In genomic region chr6:83599060-83599550, GRCm38 (mm10) we compare ENCODE assay signal across 8 mouse cellular contexts. TPM values are rescaled to one million over a fixed set of nuclear protein-coding genes. Genes with fewer than 3 reads are reported as not detected.
DNase-seq lines count a peak whose midpoint lies in the region; ATAC-seq and TF ChIP-seq lines count a peak whose summit lies in the region.

No protein-coding gene starts in this region.

- peak overlapping the region; percentile 85 for H3K27ac ChIP-seq in gastrocnemius, adult 2 months
- no peak overlapping the region for H3K27ac ChIP-seq in hindbrain, embryonic 12.5 days
- no peak overlapping the region for H3K27ac ChIP-seq in midbrain, embryonic 11.5 days (ENCODE audit: low read depth, low read length)

- TF ChIP-seq CTCF in gastrocnemius, adult 2 months (IDR thresholded peaks at IDR 0.05): no peak

- H3K36me3 ChIP-seq in hindbrain, embryonic 12.5 days: no peaks in the 10 kb centered on the region
- no peaks in the 10 kb centered on the region for H3K36me3 ChIP-seq in midbrain, embryonic 11.5 days (ENCODE audit: control insufficient read depth, insufficient read depth, low read length)

- peaks cover 4% of the 10 kb centered on the region; the same call in 1 of the 2 replicates for H3K4me1 ChIP-seq in hindbrain, embryonic 12.5 days
- H3K4me1 ChIP-seq in midbrain, embryonic 11.5 days (ENCODE audit: control insufficient read depth, insufficient read depth, low read length): no peaks in the 10 kb centered on the region

- H3K4me2 ChIP-seq in hindbrain, embryonic 12.5 days (replicated peaks): peak overlapping the region; percentile 56
- peak overlapping the region; percentile 49 for H3K4me2 ChIP-seq in midbrain, embryonic 11.5 days

- no peak for DNase-seq in gastrocnemius, adult 2 months
- DNase-seq in gastrocnemius, postnatal 25 days: no peak
- peak; percentile 25 for DNase-seq in embryo, embryonic 10.5 days (ENCODE audit: low spot score)
- no peak for DNase-seq in midbrain, embryonic 11.5 days (ENCODE audit: low spot score, missing footprints)
- DNase-seq in spleen, postnatal 10 days (ENCODE audit: low spot score in 2 of 2): no peak
- DNase-seq in urinary bladder, postnatal 36 days (ENCODE audit: low spot score in 2 of 2): no peak
- DNase-seq in Muller cell, postnatal 12 days (ENCODE audit: inconsistent ontology term): no peak

- ATAC-seq in hindbrain, embryonic 12.5 days (ENCODE audit: low FRiP score): peak; percentile 63
- ATAC-seq in midbrain, embryonic 11.5 days (ENCODE audit: low FRiP score): peak; percentile 66; the same call in 1 of the 2 replicates

- peak overlapping the region; percentile 51 for H3K4me3 ChIP-seq in gastrocnemius, adult 2 months
- peak overlapping the region; percentile 32 for H3K4me3 ChIP-seq in hindbrain, embryonic 12.5 days
- H3K4me3 ChIP-seq in midbrain, embryonic 11.5 days (ENCODE audit: low read depth, low read length): peak overlapping the region; percentile 28

- H3K27me3 ChIP-seq in hindbrain, embryonic 12.5 days: no peaks in the 10 kb centered on the region
- H3K27me3 ChIP-seq in midbrain, embryonic 11.5 days (ENCODE audit: control insufficient read depth, insufficient read depth, low read length): no peaks in the 10 kb centered on the region

- no peaks in the 10 kb centered on the region for H3K9me3 ChIP-seq in hindbrain, embryonic 12.5 days (replicated peaks)
- H3K9me3 ChIP-seq in midbrain, embryonic 11.5 days (ENCODE audit: control insufficient read depth, low read length): no peaks in the 10 kb centered on the region

- peak overlapping the region; percentile 45; the same call in 1 of the 2 replicates for H3K9ac ChIP-seq in hindbrain, embryonic 12.5 days
- H3K9ac ChIP-seq in midbrain, embryonic 11.5 days (ENCODE audit: low read length): peak overlapping the region; percentile 63

- intact Hi-C loops in gastrocnemius, adult 2 months (cut with DNase I): loop anchor here (2.0 kb wide), 1 partner anchor 14 kb away; no protein-coding TSS in a partner anchor

- WGBS in hindbrain, embryonic 12.5 days: 43% methylated on average over 24 of the region's 24 CpGs
- 41% methylated on average over 24 of the region's 24 CpGs for WGBS in midbrain, embryonic 11.5 days

RNA-seq across cellular contexts. Expression of gene Stambp, which starts 26.6 kb away (rescaled TPM):
- 1 to 10 TPM; 5.2 to 7.4 TPM for total RNA-seq in gastrocnemius, adult 2 months (2021)
- 1 to 10 TPM; 6.7 to 7.9 TPM for total RNA-seq in gastrocnemius, postnatal 25 days (2021)
- 30.6 and 37.1 TPM in 2 replicates for polyA plus RNA-seq in hindbrain, embryonic 12.5 days (2016; fragmentation: Nextera tagmentation; extraction: Ambion mirVana)
- polyA plus RNA-seq in midbrain, embryonic 11.5 days (2014; fragmentation: Nextera tagmentation; extraction: Ambion mirVana): 28.3 and 30.3 TPM in 2 replicates

RNA-seq across cellular contexts. Expression of gene Clec4f, which starts 56.9 kb away (rescaled TPM):
- total RNA-seq in gastrocnemius, adult 2 months (2021): not detected
- not detected for total RNA-seq in gastrocnemius, postnatal 25 days (2021)
- polyA plus RNA-seq in hindbrain, embryonic 12.5 days (2016; fragmentation: Nextera tagmentation; extraction: Ambion mirVana): not detected in 2 replicates
- not detected in 2 replicates for polyA plus RNA-seq in midbrain, embryonic 11.5 days (2014; fragmentation: Nextera tagmentation; extraction: Ambion mirVana)
